Mouse (Mus musculus) c-Kit-positive CD71-positive TER-119-positive erythroid progenitor cells, embryonic 14.5 days (primary cell): ENCODE measurements around the gene Map2k5.

ENCODE experiments used
- DNase-seq: peaks from one replicate; pipeline ENCODE4 v3.0.0-alpha.2; 2013; ENCODE audit warnings: low spot score

The Map2k5 gene

DNA sequence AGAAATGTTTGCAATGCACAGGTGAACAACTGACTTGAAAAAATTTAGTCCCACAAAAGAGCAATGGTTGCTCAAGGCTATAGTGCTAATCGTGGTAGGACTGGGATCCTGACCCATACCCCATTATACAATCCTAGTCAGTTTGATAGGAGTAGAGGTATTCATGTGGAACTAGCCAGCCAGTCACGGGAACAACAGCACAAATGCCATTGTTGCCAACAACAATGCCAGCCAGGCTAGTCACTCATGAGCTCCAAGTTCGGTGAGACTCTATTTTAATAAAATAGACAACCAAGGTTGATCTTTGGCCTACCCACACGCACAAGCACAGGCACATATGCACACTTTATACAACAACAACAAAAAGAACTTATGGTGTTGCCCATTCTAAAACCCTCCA is 120.0 kb downstream of the Map2k5 start:
- DNase-seq, result no peak

DNA sequence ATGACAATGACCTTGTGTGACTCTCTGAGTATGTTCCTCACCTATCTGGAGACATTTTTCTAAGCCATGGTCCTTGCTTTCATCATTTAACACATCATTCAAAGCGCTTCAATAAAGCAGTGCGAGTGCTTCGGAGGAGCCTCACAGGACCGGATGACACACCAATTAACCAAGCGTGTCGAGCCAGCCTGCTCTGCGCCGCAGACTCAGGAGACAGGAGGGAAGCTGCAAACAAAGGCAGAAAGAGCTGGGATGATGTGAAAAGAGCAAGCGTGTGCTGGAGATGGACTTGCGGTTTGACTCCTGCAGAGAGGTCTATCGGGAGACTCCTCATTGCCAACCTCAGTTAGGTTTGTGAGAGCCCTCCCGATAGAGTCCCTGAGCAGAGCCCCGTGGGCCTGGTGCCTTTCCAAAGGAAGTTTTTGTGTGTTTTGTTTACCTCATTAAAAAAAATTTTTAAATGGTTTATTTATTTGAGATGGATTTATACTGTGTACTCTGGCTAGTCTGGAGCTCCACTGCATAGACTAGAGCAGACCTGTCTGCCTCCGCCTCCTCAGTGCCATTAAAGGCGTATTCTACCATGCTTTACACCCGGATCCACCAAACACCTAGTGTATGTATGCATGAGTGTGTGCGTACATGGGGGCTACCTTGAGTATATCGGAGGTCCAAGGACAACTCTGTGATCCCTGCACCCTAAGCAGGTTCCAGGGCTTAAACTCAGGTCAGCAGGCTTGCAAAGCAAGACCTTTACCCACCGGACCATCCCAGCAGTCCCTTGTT is 126.7 kb downstream of the Map2k5 start:
- no peak for DNase-seq

DNA sequence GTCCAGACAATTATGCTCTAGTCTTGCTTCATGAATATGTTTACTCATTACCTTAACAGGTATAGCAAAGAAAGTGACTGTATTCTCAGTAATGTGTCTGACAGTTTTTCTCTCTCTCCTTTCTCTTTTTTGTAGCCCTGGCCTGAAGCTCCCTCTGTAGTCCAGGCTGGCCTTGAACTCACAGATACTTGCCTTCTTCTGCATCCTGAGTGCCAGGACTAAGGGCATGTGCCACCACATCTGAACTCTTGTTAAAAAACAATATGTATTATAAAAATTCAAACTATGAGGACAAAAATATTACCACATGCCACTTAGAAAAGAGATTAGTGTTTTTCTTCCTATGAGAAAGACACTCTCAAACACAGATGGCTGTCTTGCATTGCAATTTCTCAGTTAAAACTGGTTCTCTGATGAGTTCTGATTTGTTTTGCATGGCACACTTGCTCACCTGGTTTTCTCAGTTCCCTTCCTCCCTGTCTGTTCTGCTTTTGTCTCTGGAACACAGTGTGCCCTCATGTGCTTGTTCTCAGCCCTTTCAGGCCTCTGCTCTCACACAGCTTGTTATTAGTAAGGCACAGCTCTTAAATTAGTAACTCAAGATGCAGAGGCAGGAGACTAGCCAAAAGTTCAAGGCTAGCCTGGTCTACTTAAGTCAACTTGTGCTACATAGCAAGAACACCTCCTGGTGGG is 129.5 kb downstream of the Map2k5 start:
- no peak for DNase-seq

DNA sequence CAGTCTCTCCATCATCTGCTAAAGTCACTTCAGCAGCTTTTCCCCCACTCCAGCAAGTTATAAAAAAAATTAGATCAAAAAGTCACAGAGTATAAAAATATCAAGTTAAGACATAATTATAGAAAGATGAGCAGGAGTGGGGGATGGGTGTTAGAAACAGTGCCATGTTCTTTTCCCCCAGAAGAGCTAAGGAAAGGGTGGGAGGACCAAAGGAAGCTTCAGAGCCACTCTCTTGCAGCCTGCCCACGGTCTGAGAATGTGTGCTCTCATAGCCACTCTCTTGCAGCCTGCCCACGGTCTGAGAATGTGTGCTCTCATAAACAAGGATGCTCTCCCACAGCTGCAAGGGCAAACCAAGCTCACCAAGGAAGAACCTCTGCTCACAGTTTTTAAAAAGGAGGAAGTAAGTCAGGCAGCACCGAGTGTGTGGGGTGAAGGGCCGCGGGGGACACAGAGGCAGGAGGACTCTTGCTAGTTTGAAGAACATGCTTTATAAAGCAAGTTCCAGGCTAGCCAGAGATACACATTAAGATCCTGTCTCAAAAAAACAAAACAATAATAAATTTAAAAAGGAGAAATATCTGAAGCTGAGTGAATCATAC is 131.0 kb downstream of the Map2k5 start:
- DNase-seq, result no peak

DNA sequence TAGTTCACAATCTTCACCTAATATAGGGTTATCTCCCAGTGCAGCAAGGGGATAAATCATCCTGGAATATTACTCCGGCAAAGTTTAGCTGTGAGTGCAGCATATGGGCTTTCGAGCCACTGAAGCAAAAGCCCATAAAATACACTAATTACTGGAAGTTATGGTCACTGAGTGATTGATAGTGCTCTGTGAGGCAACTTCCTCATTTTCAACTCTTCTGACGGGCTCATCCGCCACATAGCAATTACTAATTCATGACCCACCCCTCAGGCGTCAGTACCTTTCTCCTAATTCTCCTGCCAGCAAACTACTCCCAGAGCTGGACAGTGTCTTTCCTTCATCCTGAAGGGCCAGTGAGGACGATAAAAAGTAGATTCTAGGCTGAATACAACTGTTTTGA is 135.7 kb downstream of the Map2k5 start:
- no peak for DNase-seq

DNA sequence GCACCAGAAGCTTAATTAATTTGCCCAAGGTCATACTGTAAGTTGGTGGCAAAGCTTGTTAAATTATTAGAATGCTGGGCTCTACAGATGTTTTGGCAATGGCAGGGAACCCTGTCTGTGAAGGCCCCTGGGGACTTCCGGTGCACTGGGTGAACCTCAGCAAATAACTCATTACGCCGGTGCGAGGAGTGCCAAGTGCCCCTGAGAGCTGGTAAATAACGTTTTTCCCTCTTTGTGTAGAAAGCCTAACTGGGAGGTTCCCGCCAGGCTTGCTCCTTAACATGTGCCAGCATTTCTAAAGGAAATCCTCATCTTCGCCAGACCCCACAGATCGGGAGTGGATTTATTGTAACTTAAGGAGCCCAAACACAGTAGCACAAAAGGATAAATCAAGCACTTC is 136.5 kb downstream of the Map2k5 start:
- no peak for DNase-seq

DNA sequence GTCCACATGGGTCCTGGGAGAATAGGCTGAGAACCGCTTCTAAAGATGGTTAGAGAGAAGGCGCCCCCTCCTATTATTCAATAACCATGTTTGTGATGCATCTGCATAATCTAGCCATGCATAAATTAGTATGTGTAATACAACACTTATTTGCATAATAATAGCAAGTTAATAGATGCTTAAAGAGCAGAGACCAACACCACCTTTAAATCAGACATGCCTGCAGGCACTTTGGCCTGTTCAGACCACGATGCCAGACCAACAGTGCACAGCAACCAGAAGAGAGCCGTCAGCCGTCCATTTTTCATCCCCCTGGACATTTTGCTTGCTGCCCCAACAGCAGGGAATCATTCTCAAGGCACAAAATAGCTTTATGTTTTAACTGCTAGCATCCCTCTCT is 143.3 kb downstream of the Map2k5 start:
- no peak for DNase-seq

DNA sequence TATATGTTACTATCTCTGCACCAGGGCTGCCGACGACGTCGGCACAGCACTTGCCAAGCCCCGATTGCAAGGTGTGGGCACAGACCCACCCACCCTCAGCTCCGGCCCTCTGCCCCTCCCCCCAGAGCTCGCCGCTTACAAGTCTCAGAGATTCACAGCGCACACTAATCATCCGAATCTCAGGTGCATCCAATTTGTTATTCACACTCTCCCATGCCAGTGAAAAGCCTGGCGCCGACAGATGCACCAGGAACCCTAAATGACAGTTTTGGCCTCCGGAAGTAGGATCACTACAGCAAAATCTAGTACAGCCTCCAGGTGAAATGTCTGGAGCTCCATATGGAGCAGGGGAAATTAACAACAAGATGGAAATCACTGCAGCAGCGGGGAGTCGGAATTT is 147.4 kb downstream of the Map2k5 start:
- DNase-seq, result no peak

DNA sequence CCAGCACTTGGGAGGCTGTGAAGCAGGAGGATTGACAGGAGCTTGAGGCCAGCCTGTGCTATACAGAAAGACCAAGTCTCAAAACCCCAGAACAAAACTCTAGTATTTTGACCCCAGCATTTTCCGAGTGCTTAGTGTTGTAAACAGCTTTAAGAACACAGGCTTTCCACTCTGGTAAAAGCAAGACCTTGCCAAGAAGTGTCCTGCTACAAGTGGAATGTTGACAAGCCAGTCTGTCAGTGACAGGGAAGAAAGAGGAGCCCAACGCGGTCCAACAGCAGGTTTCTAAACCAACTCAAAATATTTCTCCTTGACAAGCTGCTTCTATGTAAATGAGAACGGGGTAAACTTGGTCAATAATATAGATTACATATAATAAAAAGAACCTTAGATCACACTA is 148.6 kb downstream of the Map2k5 start:
- DNase-seq, result no peak

DNA sequence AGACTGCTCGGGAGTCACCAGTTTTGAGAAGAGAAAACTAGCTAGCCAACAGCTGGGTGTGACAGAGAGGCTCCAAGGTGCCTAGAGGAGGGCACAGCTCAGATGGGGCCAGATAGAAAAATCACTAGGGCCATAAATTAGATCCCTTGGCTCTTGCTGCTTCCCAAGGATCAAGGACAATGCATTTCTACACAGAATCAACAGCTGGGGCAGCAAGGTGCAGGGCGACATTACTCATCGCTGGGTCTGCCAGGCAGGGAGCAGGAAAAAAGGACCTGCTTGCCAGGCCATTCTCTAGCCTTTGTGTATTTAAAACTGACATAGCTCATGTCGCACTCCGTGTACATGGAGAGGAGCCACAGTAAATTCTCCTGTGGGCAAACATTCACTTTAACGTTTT is 155.5 kb downstream of the Map2k5 start:
- DNase-seq, result no peak

DNA sequence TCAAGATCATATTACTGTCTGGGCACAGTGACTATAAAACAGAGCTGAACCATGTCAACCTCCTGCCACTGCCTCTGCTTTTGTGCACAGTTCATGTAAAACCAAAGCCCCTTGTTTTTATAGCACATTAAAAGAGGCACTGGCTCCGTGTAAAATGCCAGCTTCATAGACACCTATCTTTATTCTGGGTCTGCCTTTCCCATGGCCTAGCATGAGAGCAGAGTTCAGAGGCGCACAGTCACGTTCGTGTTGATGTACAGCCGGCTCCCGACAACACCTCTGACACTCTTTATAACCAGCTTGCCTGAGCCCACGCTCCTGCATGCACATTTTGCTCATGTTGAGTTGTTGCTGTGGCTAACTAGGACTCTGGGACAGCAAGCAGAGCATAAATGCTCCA is 157.9 kb downstream of the Map2k5 start:
- no peak for DNase-seq

DNA sequence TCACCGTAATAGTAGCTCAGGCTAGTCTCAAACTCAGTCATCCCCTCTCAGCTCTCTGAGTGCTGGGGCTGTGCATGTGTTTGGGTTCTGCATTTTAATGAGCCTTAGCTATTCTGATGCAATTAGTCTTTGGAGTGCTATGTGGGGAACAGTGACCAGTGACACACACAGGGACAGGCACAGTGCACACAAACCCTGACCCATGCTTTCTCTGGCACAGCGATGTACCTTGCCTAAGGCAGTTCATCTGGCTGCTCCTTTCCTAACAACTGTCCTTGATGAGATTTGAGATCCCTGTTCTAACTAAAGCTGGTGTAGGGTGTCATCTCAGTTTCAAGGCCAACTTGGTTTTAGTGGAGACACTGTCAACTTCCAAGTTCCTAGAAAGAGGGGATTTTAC is 162.7 kb downstream of the Map2k5 start:
- DNase-seq, result no peak

DNA sequence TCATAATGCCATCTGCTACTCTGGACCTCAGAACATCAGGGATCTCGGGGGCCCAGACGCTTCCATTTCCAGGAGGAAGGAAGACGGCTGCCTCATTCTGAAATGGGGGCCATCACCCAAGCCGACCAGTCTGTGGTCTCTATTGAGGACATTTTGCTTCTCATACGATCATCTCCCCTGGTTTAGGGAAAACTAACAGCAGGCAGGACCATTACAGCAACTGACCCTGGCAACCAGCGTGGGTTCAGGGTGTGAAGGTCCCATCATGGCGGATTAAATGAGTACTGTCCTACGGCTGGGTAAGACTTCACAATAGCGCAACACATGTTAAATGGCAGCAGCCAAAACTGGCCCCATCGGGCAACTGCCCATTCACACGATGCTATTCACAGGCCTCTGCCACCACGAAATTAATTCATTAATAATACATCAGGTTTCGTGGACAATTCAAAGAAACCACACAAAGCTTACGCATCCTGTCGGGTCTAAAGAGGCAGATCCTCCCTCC is 170.9 kb downstream of the Map2k5 start:
- DNase-seq, result no peak

DNA sequence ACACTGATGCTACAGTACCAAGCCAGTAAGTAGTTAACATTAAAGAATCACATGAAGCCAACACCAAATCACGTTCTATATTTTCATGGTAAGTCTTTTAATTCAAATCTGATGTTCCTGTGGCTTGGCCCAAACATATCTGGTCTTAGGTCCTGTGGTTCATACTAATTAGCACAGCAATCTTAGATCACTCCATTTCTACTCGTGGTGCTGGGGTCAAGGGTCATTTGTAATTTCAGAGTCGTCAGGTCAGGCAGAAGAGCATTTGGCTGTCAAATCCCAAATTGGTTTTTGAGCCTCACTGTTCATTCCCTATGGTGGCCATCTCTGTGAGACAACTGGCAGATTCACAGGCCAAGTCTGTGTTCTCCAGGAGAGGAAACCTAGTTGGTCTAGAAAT is 174.2 kb downstream of the Map2k5 start:
- DNase-seq, result no peak

DNA sequence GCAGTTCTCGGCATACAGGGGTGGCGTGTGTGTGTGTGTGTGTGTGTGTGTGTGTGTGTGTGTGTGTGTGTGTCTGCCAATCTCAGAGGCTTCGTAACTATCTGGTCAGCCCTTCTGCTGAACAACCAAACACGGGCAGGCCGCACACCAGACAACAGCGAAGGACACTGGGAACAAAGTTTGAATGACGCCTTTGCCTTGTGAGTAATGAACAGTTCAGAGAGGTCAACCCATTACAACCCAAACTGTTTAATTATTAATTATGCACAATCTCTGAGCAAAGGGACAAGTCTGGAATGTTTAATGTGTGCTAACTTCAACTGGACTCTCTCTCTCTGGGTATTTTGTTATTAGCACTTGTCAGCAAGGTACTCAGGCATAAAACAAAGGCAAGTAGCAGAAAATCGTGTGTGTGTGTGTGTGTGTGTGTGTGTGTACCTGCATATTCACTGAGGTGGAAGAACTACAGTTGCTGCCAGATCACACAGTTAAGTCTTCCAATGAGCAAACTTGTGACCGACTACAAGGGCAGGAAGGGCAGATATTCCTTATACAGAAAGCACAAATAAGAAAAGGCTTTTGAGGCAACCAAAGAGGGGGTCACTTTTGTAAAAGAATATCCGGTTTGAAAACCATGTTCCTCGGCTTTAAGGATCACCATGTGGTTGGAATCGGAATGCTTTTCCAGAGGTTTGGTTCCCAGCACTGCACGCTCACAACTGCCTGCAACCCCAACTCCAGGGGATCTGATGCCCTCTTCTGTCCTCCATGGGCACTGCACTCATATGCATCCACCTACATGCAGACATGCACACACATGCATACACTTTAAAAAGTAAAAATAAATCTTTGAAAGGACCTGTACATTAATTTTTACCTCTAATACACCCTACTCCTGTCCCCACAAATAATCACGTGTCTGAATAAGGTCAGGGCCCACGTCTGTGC is 176.1 kb downstream of the Map2k5 start:
- no peak for DNase-seq

DNA sequence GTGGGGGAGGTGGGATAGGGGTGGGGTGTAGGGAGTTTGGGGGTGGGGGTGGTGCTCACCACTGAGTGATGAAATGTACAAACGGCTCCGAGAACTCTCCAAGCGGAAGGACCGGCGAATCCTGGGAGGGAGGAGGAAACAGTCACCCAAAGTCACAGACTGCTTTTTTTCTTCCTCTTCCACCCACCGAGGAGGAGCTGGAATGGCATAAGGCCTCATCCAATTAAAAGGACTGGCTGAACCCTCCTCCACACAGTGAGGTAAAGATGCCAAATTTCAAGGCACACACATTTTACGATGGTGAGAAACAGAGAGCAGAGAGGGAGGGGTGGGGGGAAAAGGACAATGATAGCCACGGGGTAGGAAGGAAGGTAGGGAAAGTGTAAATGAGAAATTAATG is 180.4 kb downstream of the Map2k5 start:
- DNase-seq, result no peak

DNA sequence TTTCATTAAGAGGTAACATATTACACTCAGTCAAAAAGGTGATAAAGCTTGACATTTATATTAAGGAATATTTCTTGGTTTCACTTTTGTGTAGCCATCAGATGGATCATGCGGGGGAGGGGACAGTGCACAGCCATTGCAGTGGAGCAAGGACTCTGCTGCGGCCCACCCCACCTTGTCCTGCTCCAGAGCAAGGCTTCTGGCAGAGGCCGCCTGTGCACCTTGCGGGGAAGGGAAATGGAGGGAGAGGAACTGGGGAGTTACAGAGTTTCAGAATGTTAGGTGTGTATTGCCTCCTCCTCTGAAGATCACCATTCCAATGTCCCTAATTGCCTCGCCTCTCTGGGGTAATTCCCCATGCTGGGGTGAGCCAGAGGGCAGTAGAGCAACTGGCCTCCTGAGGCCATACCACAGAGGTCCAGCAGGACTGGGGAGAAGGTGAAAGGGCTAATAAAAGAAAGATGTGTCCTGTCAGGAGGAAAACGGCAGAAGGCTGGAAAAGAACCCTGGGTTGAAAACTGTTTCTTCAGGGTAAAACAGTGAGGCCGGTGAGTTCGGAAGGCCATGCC is 181.5 kb downstream of the Map2k5 start:
- no peak for DNase-seq

DNA sequence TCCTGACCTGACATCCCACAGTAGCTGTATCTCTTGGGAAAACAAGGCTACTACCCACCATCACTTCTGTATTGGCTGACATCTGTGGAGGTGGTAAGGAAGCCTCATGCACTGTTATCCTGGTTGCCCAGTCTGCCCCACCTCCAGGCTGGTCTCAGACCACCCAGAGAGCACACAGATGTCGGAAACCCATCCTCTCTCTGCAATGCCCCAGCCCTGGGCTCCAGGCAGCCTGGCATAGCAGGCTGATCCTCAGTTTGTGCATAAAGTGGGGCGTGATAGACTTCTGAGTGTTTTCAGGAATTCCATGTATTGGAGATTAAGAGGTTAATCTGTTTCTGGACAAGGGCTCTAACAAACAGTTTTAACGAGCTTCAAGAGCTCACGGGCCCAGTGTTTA is 182.2 kb downstream of the Map2k5 start:
- no peak for DNase-seq

DNA sequence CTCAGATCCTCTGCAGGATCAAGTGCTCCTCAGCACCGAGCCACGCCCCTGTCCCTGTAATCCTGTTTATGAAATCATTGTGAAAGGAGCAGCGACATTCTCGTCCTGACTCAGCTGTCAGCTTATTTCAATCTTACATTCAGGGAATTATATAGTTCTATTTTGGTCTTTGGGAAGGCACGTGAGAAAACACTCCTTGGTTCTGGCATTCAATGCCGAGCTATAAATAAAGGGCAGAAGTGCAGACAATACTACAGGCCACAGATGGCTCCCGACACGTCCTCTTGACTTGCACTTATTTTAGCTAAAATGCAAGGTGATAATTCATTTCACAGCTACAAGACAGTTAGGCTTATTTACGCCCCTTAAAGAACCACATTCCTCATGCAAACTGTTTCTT is 182.9 kb downstream of the Map2k5 start:
- DNase-seq, result no peak

DNA sequence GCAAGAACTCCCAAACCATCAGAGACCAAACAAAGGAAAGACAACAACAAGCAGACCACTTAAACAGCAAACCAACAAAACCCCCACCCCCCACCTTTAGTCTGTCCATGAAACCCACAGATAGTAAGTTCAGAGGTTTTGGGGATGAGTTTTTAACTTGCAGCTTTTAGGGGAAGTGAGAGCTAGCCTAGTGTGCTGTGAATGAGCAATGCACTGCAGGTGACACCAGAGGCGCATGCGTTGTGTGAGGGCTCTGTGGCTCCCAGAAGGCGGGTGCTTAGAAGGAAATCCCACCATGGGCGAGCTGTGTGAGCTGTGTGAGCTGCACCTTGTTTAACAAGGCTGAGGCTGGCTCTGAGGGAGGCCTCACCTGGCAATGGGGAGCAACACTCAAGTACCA is 184.9 kb downstream of the Map2k5 start:
- no peak for DNase-seq

DNA sequence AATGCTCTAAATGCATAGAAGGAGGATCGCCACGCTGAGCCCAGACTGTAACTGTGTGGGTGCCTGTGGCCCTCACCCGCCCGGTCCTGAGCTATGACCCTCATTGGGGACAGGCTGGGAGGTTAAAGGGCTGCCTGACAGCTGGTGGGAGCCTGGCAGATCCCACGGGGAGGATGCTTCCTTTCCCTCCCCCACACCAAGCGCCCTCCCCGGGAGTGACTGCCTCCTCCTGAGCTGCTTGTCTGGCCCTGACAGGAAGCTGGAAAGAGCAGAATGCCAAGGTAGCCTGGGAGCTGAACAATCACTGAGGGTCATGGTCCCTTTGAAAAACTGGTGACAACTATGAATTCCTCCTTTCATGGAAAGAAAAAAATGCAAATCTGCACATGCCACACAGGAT is 190.4 kb downstream of the Map2k5 start:
- DNase-seq, result no peak

DNA sequence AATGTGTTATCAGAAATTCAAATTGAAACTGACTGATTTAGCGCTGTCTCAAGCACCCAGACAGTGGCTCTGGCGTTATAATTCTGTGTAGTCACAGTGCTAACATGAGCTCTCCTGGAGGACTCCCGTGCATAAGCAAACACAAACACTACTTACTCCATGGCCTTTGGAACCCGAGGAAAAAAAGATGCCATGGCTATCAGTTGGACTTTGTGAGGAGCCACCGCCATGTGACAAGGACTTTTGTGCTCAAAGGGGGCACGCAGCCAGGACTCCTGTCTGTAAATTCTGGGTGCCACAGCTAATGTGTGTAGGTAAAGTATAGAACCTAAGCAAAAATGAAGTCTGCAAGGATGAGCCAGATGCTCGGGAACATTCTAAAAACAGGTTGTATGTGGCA is 192.5 kb downstream of the Map2k5 start:
- no peak for DNase-seq
